ENCODE assay signal across 8 mouse cellular contexts in genomic region chr9:61434062-61434461, GRCm38 (mm10).
DNase-seq lines count a peak whose midpoint lies in the region; ATAC-seq and TF ChIP-seq lines count a peak whose summit lies in the region.

No protein-coding gene starts in this region.

- H3K4me2 ChIP-seq in neural tube, embryonic 12.5 days (replicated peaks), result no peak overlapping the region

- no peak for TF ChIP-seq CTCF in layer of hippocampus, adult 2 months (conservative IDR thresholded peaks at IDR 0.05)

- no peaks in the 10 kb centered on the region for H3K9me3 ChIP-seq in neural tube, embryonic 12.5 days

- no peaks in the 10 kb centered on the region for H3K36me3 ChIP-seq in neural tube, embryonic 12.5 days

- no peak overlapping the region for H3K4me3 ChIP-seq in layer of hippocampus, adult 2 months
- no peak overlapping the region for H3K4me3 ChIP-seq in neural tube, embryonic 12.5 days

- H3K27ac ChIP-seq in layer of hippocampus, adult 2 months, result no peak overlapping the region
- H3K27ac ChIP-seq in neural tube, embryonic 12.5 days, result no peak overlapping the region

- peak; percentile 89 for ATAC-seq in neural tube, embryonic 12.5 days (ENCODE audit: low FRiP score, low read depth)
- no peak for ATAC-seq in megakaryocyte progenitor cell, adult 5-6 weeks (replicated peaks; ENCODE audit: poor library complexity)

- intact Hi-C loops in gastrocnemius, postnatal 14 days (cut with DNase I; ENCODE audit: low total_unique reads), result no loop called here

- H3K27me3 ChIP-seq in neural tube, embryonic 12.5 days (replicated peaks), result peaks cover 50% of the 10 kb centered on the region

- peak; percentile 42 for DNase-seq in gastrocnemius, postnatal 14 days
- no peak for DNase-seq in gastrocnemius, adult 18-20 months (ENCODE audit: low spot score)
- DNase-seq in embryo, embryonic 10.5 days (ENCODE audit: low spot score), result peak; percentile 47
- DNase-seq in layer of hippocampus, adult 2 months (ENCODE audit: low spot score in 2 of 2), result peak; percentile 49 to 77
- no peak for DNase-seq in urinary bladder, postnatal 10 days (ENCODE audit: low spot score)
- no peak for DNase-seq in urinary bladder, postnatal 25 days (ENCODE audit: low spot score)

- H3K4me1 ChIP-seq in neural tube, embryonic 12.5 days, result peaks cover 8% of the 10 kb centered on the region; the same call in 1 of the 2 replicates

- 14% methylated on average over 11 of the region's 11 CpGs for WGBS in neural tube, embryonic 12.5 days

- H3K9ac ChIP-seq in neural tube, embryonic 12.5 days, result no peak overlapping the region

Comparison
In these comparisons a context has a peak if more than half of its experiments do, and no peak if none do; other contexts are left out.
1. DNase-seq: peak in gastrocnemius, postnatal 14 days (single experiment), embryo, embryonic 10.5 days (single experiment) and layer of hippocampus, adult 2 months (2 of 2); none in gastrocnemius, adult 18-20 months (single experiment), urinary bladder, postnatal 10 days (single experiment) and urinary bladder, postnatal 25 days (single experiment).